23 mouse cellular contexts compared by ENCODE assay signal in genomic region chr7:73037638-73038037, GRCm38 (mm10).
DNase-seq lines count a peak whose midpoint lies in the region; ATAC-seq and TF ChIP-seq lines count a peak whose summit lies in the region.
"Had no signal": no experiment of that assay in that cellular context is flagged by ENCODE, and none has a peak within 500 bp of the region (broad histone marks: within the 10 kb centered on the region; RNA-seq: fewer than 3 reads in every experiment).

No protein-coding gene starts in this region.

- H3K27me3 ChIP-seq in heart, adult 2 months (ENCODE audit: control insufficient read depth, insufficient read depth, low read length) = no peaks in the 10 kb centered on the region
- no peaks in the 10 kb centered on the region for H3K27me3 ChIP-seq in lung, postnatal 0 days (replicated peaks; ENCODE audit: insufficient read depth, low read length)
- no peaks in the 10 kb centered on the region for H3K27me3 ChIP-seq in limb, embryonic 10.5 days (ENCODE audit: low read depth, poor library complexity, severe bottlenecking)
- H3K27me3 ChIP-seq: forebrain, embryonic 13.5 days had no signal

- H3K36me3 ChIP-seq in heart, adult 2 months (ENCODE audit: control insufficient read depth, insufficient read depth, low read length) = no peaks in the 10 kb centered on the region
- H3K36me3 ChIP-seq in lung, postnatal 0 days (ENCODE audit: insufficient read depth, low read length) = no peaks in the 10 kb centered on the region
- no peaks in the 10 kb centered on the region for H3K36me3 ChIP-seq in limb, embryonic 10.5 days
- H3K36me3 ChIP-seq: embryonic facial prominence, embryonic 10.5 days; embryonic facial prominence, embryonic 13.5 days; forebrain, embryonic 10.5 days had no signal

- H3K4me1 ChIP-seq in heart, adult 2 months (ENCODE audit: control insufficient read depth, insufficient read depth, low read length) = peaks cover 6% of the 10 kb centered on the region
- no peaks in the 10 kb centered on the region for H3K4me1 ChIP-seq in lung, postnatal 0 days (ENCODE audit: insufficient read depth, low read depth, low read length)
- no peaks in the 10 kb centered on the region for H3K4me1 ChIP-seq in embryonic fibroblast, embryonic 13.5 days (ENCODE audit: control insufficient read depth, insufficient read depth, low read length)
- H3K4me1 ChIP-seq in limb, embryonic 10.5 days = peaks cover 21% of the 10 kb centered on the region
- H3K4me1 ChIP-seq: forebrain, embryonic 10.5 days; forebrain, embryonic 13.5 days had no signal

- no peak overlapping the region for H3K9ac ChIP-seq in heart, adult 2 months (ENCODE audit: low read depth, low read length)
- no peak overlapping the region for H3K9ac ChIP-seq in lung, postnatal 0 days (replicated peaks; ENCODE audit: low read depth)
- H3K9ac ChIP-seq: embryonic facial prominence, embryonic 13.5 days; forebrain, embryonic 13.5 days; hindbrain, embryonic 14.5 days had no signal

- WGBS in heart, adult 2 months = 92% methylated on average over 9 of the region's 9 CpGs
- WGBS in lung, postnatal 0 days = 83% methylated on average over 9 of the region's 9 CpGs
- WGBS in limb, embryonic 10.5 days = 92% methylated on average over 9 of the region's 9 CpGs

- TF ChIP-seq POLR2A in heart, adult 2 months (IDR thresholded peaks at IDR 0.05; ENCODE audit: insufficient read depth, low read depth, low read length) = no peak
- TF ChIP-seq POLR2A in embryonic fibroblast, embryonic 13.5 days (IDR thresholded peaks at IDR 0.05; ENCODE audit: low read depth, low read length) = no peak

- no peaks in the 10 kb centered on the region for H3K79me2 ChIP-seq in heart, adult 2 months (replicated peaks; ENCODE audit: control insufficient read depth, insufficient read depth, low read length)

- no peak overlapping the region for H3K4me3 ChIP-seq in heart, adult 2 months
- H3K4me3 ChIP-seq in lung, postnatal 0 days (ENCODE audit: low read depth, low read length) = no peak overlapping the region
- no peak overlapping the region for H3K4me3 ChIP-seq in embryonic fibroblast, embryonic 13.5 days (ENCODE audit: insufficient read depth, low read length)
- no peak overlapping the region for H3K4me3 ChIP-seq in limb, embryonic 10.5 days
- H3K4me3 ChIP-seq: embryonic facial prominence, embryonic 10.5 days; embryonic facial prominence, embryonic 13.5 days; forebrain, embryonic 10.5 days; forebrain, embryonic 13.5 days had no signal

- intact Hi-C loops in heart, adult 2 months (cut with DNase I) = loop anchor here (10.0 kb wide), 1 partner anchor 237 kb away; no protein-coding TSS in a partner anchor

- no peak for TF ChIP-seq EP300 in heart, adult 2 months (IDR thresholded peaks at IDR 0.05; ENCODE audit: insufficient read depth, low read depth, low read length)
- TF ChIP-seq EP300 in lung, postnatal 0 days (IDR thresholded peaks at IDR 0.05) = no peak

- DNase-seq in heart, adult 2 months = no peak
- no peak for DNase-seq in heart, postnatal 4 days
- no peak for DNase-seq in lung, postnatal 0 days (ENCODE audit: low spot score)
- no peak for DNase-seq in lung, postnatal 10 days
- no peak for DNase-seq in limb, embryonic 10.5 days (ENCODE audit: low spot score)
- DNase-seq in layer of hippocampus, postnatal 14 days (ENCODE audit: low spot score in 2 of 2) = no peak
- DNase-seq: adrenal gland, postnatal 10 days; cerebellum, adult 11 months; cerebellum, adult 2 months; cerebellum, adult 9-11 months; cerebellum, postnatal 25 days; gastrocnemius, postnatal 25 days; kidney, adult 18-20 months had no signal

- no peak for ATAC-seq in lung, postnatal 0 days
- ATAC-seq: CD4-positive, CD25-positive, alpha-beta regulatory T cell, adult 4 months; forebrain, embryonic 13.5 days; inflammation-experienced regulatory T-cells, adult 6 months had no signal

- H3K4me2 ChIP-seq in lung, postnatal 0 days (replicated peaks; ENCODE audit: low read depth, low read length) = no peak overlapping the region
- H3K4me2 ChIP-seq: embryonic facial prominence, embryonic 13.5 days; forebrain, embryonic 13.5 days; heart, embryonic 11.5 days; hindbrain, embryonic 14.5 days had no signal

- peak overlapping the region; percentile 60 for H3K27ac ChIP-seq in heart, adult 2 months
- H3K27ac ChIP-seq in lung, postnatal 0 days (ENCODE audit: low read length) = peak overlapping the region; percentile 16
- H3K27ac ChIP-seq in embryonic fibroblast, embryonic 13.5 days (ENCODE audit: insufficient read depth, low read length) = peak overlapping the region; percentile 35; the same call in 1 of the 2 replicates
- peak overlapping the region; percentile 46; the same call in 1 of the 2 replicates for H3K27ac ChIP-seq in limb, embryonic 10.5 days
- H3K27ac ChIP-seq: embryonic facial prominence, embryonic 10.5 days; embryonic facial prominence, embryonic 13.5 days; forebrain, embryonic 13.5 days; hindbrain, embryonic 14.5 days; hindbrain, postnatal 0 days had no signal

- no peak for TF ChIP-seq CTCF in heart, adult 2 months (IDR thresholded peaks at IDR 0.05)
- TF ChIP-seq CTCF in lung, postnatal 0 days (IDR thresholded peaks at IDR 0.05) = no peak
- no peak for TF ChIP-seq CTCF in embryonic fibroblast, embryonic 13.5 days (IDR thresholded peaks at IDR 0.05; ENCODE audit: borderline replicate concordance, insufficient read depth, low read length)

- no peaks in the 10 kb centered on the region for H3K9me3 ChIP-seq in lung, postnatal 0 days (ENCODE audit: low read length)
- no peaks in the 10 kb centered on the region for H3K9me3 ChIP-seq in limb, embryonic 10.5 days (replicated peaks)
- H3K9me3 ChIP-seq: embryonic facial prominence, embryonic 10.5 days; embryonic facial prominence, embryonic 13.5 days; forebrain, embryonic 10.5 days; forebrain, embryonic 13.5 days had no signal
